Mouse (Mus musculus): ENCODE measurements around the gene Nupr1l. TPM values are rescaled to one million over a fixed set of nuclear protein-coding genes. Genes with fewer than 3 reads are reported as not detected.
"Not testable (repeated sequence)": the region's sequence is repeated elsewhere in the genome, so short reads cannot be mapped to it uniquely, and the experiment has no call there.

The Nupr1l gene
- polyA plus RNA-seq, 1 experiment, result 5.1 TPM

GRCm38 (mm10) chr5:129936941-129937340 is 28.6 kb downstream of the Nupr1l start:
- TF ChIP-seq CTCF (IDR thresholded peaks at IDR 0.05; ENCODE audit: extremely low read depth, insufficient read depth, low read length) (no peak), POLR2A (IDR thresholded peaks at IDR 0.05; ENCODE audit: extremely low read depth, insufficient read depth, low read length) (no peak)
- Histone ChIP-seq H3K4me3 (ENCODE audit: insufficient read depth, low read length) (no peak overlapping the region), H3K27ac (ENCODE audit: insufficient read depth, low read length) (no peak overlapping the region), H3K4me1 (ENCODE audit: control insufficient read depth, insufficient read depth, low read length) (no peaks in the 10 kb centered on the region)

GRCm38 (mm10) chr5:129940281-129940680 is 31.9 kb downstream of the Nupr1l start:
- no peak for TF ChIP-seq CTCF (IDR thresholded peaks at IDR 0.05; ENCODE audit: extremely low read depth, insufficient read depth, low read length)
- no peak for TF ChIP-seq POLR2A (IDR thresholded peaks at IDR 0.05; ENCODE audit: extremely low read depth, insufficient read depth, low read length)
- H3K27ac ChIP-seq (ENCODE audit: insufficient read depth, low read length), result no peak overlapping the region
- H3K4me3 ChIP-seq (ENCODE audit: insufficient read depth, low read length), result no peak overlapping the region
- H3K4me1 ChIP-seq (ENCODE audit: control insufficient read depth, insufficient read depth, low read length), result no peaks in the 10 kb centered on the region

GRCm38 (mm10) chr5:129940736-129941494 is 32.6 kb downstream of the Nupr1l start:
- TF ChIP-seq CTCF (IDR thresholded peaks at IDR 0.05; ENCODE audit: extremely low read depth, insufficient read depth, low read length) (no peak), POLR2A (IDR thresholded peaks at IDR 0.05; ENCODE audit: extremely low read depth, insufficient read depth, low read length) (no peak)
- peak overlapping the region; percentile 39 for H3K4me3 ChIP-seq (ENCODE audit: insufficient read depth, low read length)
- no peaks in the 10 kb centered on the region for H3K4me1 ChIP-seq (ENCODE audit: control insufficient read depth, insufficient read depth, low read length)
- H3K27ac ChIP-seq (ENCODE audit: insufficient read depth, low read length), result no peak overlapping the region

GRCm38 (mm10) chr5:129941495-129942045 is 33.2 kb downstream of the Nupr1l start, which contains the start of gene Vkorc1l1:
Gene Vkorc1l1 (plus strand): TSS chr5:129941970.
- H3K27ac ChIP-seq (ENCODE audit: insufficient read depth, low read length), result no peak within 1 kb of the TSS
- TF ChIP-seq POLR2A (IDR thresholded peaks at IDR 0.05; ENCODE audit: extremely low read depth, insufficient read depth, low read length) (no peak), CTCF (IDR thresholded peaks at IDR 0.05; ENCODE audit: extremely low read depth, insufficient read depth, low read length) (no peak)
- peak within 1 kb of the TSS; percentile 45 for H3K4me3 ChIP-seq (ENCODE audit: insufficient read depth, low read length)
- no peaks in the 10 kb centered on the region for H3K4me1 ChIP-seq (ENCODE audit: control insufficient read depth, insufficient read depth, low read length)

GRCm38 (mm10) chr5:129942073-129942939 is 34.0 kb downstream of the Nupr1l start:
- peak overlapping the region; percentile 45 for H3K4me3 ChIP-seq (ENCODE audit: insufficient read depth, low read length)
- H3K27ac ChIP-seq (ENCODE audit: insufficient read depth, low read length); H3K4me1 ChIP-seq (ENCODE audit: control insufficient read depth, insufficient read depth, low read length): not testable (repeated sequence)

- H3K4me3 ChIP-seq (ENCODE audit: insufficient read depth, low read length), result no peak overlapping the region
- no peak overlapping the region for H3K27ac ChIP-seq (ENCODE audit: insufficient read depth, low read length)
- TF ChIP-seq POLR2A (IDR thresholded peaks at IDR 0.05; ENCODE audit: extremely low read depth, insufficient read depth, low read length), result no peak
- no peak for TF ChIP-seq CTCF (IDR thresholded peaks at IDR 0.05; ENCODE audit: extremely low read depth, insufficient read depth, low read length)
- H3K4me1 ChIP-seq (ENCODE audit: control insufficient read depth, insufficient read depth, low read length), result no peaks in the 10 kb centered on the region
Measured at GRCm38 (mm10) chr5:129943402-129943801, 35.1 kb downstream of the Nupr1l start.

- no peaks in the 10 kb centered on the region for H3K4me1 ChIP-seq (ENCODE audit: control insufficient read depth, insufficient read depth, low read length)
- H3K27ac ChIP-seq (ENCODE audit: insufficient read depth, low read length), result no peak overlapping the region
- H3K4me3 ChIP-seq (ENCODE audit: insufficient read depth, low read length), result no peak overlapping the region
- TF ChIP-seq CTCF (IDR thresholded peaks at IDR 0.05; ENCODE audit: extremely low read depth, insufficient read depth, low read length) (no peak), POLR2A (IDR thresholded peaks at IDR 0.05; ENCODE audit: extremely low read depth, insufficient read depth, low read length) (no peak)
Measured at GRCm38 (mm10) chr5:129947528-129948033, 39.2 kb downstream of the Nupr1l start.

- Histone ChIP-seq H3K4me1 (ENCODE audit: control insufficient read depth, insufficient read depth, low read length) (no peaks in the 10 kb centered on the region), H3K27ac (ENCODE audit: insufficient read depth, low read length) (no peak overlapping the region), H3K4me3 (ENCODE audit: insufficient read depth, low read length) (no peak overlapping the region)
- no peak for TF ChIP-seq POLR2A (IDR thresholded peaks at IDR 0.05; ENCODE audit: extremely low read depth, insufficient read depth, low read length)
- TF ChIP-seq CTCF (IDR thresholded peaks at IDR 0.05; ENCODE audit: extremely low read depth, insufficient read depth, low read length), result no peak
Measured at GRCm38 (mm10) chr5:129952143-129952542, 43.8 kb downstream of the Nupr1l start.

GRCm38 (mm10) chr5:129954473-129955254 is 46.3 kb downstream of the Nupr1l start:
- H3K4me3 ChIP-seq (ENCODE audit: insufficient read depth, low read length), result no peak overlapping the region
- H3K4me1 ChIP-seq (ENCODE audit: control insufficient read depth, insufficient read depth, low read length), result no peaks in the 10 kb centered on the region
- H3K27ac ChIP-seq (ENCODE audit: insufficient read depth, low read length), result no peak overlapping the region
- TF ChIP-seq POLR2A (IDR thresholded peaks at IDR 0.05; ENCODE audit: extremely low read depth, insufficient read depth, low read length), result no peak
- no peak for TF ChIP-seq CTCF (IDR thresholded peaks at IDR 0.05; ENCODE audit: extremely low read depth, insufficient read depth, low read length)

Data from cortical plate, adult 2 months (tissue).